Mouse (Mus musculus): ENCODE data around the gene Adprhl2.

The Adprhl2 gene

GRCm38 (mm10) chr4:126306827-126307226, 14.7 kb downstream of the Adprhl2 start:
- DNase-seq (ENCODE audit: low read depth, low spot score) = no peak

- DNase-seq (ENCODE audit: low read depth, low spot score) = no peak
Observed at GRCm38 (mm10) chr4:126306058-126306457, 15.4 kb downstream of the Adprhl2 start.

- no peak for DNase-seq (ENCODE audit: low read depth, low spot score)
Observed at GRCm38 (mm10) chr4:126305428-126305827, 16.1 kb downstream of the Adprhl2 start.

GRCm38 (mm10) chr4:126303877-126304276, 17.6 kb downstream of the Adprhl2 start:
- no peak for DNase-seq (ENCODE audit: low read depth, low spot score)

GRCm38 (mm10) chr4:126301584-126302309, 19.8 kb downstream of the Adprhl2 start:
- DNase-seq (ENCODE audit: low read depth, low spot score) = no peak

GRCm38 (mm10) chr4:126300916-126301583, 20.5 kb downstream of the Adprhl2 start:
- no peak for DNase-seq (ENCODE audit: low read depth, low spot score)

GRCm38 (mm10) chr4:126296617-126297101, 24.8 kb downstream of the Adprhl2 start:
- no peak for DNase-seq (ENCODE audit: low read depth, low spot score)

- no peak for DNase-seq (ENCODE audit: low read depth, low spot score)
Observed at GRCm38 (mm10) chr4:126295937-126296336, 25.6 kb downstream of the Adprhl2 start.

- DNase-seq (ENCODE audit: low read depth, low spot score) = no peak
Observed at GRCm38 (mm10) chr4:126295152-126295551, 26.4 kb downstream of the Adprhl2 start.

- DNase-seq (ENCODE audit: low read depth, low spot score) = no peak
Observed at GRCm38 (mm10) chr4:126291196-126291595, 30.3 kb downstream of the Adprhl2 start.

GRCm38 (mm10) chr4:126290314-126290713, 31.2 kb downstream of the Adprhl2 start:
- DNase-seq (ENCODE audit: low read depth, low spot score) = no peak

- DNase-seq (ENCODE audit: low read depth, low spot score) = no peak
Observed at GRCm38 (mm10) chr4:126288085-126288666, 33.3 kb downstream of the Adprhl2 start.

- DNase-seq (ENCODE audit: low read depth, low spot score) = no peak
Observed at GRCm38 (mm10) chr4:126287302-126287995, 34.1 kb downstream of the Adprhl2 start.

GRCm38 (mm10) chr4:126286492-126286891, 35.0 kb downstream of the Adprhl2 start, which contains the start of gene Col8a2:
Gene Col8a2 (plus strand): TSS chr4:126286793.
- DNase-seq (ENCODE audit: low read depth, low spot score) = no peak

- no peak for DNase-seq (ENCODE audit: low read depth, low spot score)
Observed at GRCm38 (mm10) chr4:126283582-126283981, 37.9 kb downstream of the Adprhl2 start.

GRCm38 (mm10) chr4:126281706-126282105, 39.8 kb downstream of the Adprhl2 start:
- DNase-seq (ENCODE audit: low read depth, low spot score) = no peak

GRCm38 (mm10) chr4:126278961-126279360, 42.5 kb downstream of the Adprhl2 start:
- DNase-seq (ENCODE audit: low read depth, low spot score) = no peak

- DNase-seq (ENCODE audit: low read depth, low spot score) = no peak
Observed at GRCm38 (mm10) chr4:126278565-126278915, 43.0 kb downstream of the Adprhl2 start.

GRCm38 (mm10) chr4:126277906-126278564, 43.5 kb downstream of the Adprhl2 start:
- no peak for DNase-seq (ENCODE audit: low read depth, low spot score)

GRCm38 (mm10) chr4:126275681-126276131, 45.8 kb downstream of the Adprhl2 start:
- DNase-seq (ENCODE audit: low read depth, low spot score) = no peak

GRCm38 (mm10) chr4:126275081-126275480, 46.4 kb downstream of the Adprhl2 start:
- no peak for DNase-seq (ENCODE audit: low read depth, low spot score)

All from retina, adult 2 months (tissue).